Mouse (Mus musculus) central nervous system, embryonic 18 days (tissue): ENCODE results near the gene Tspan1. TPM values are rescaled to one million over a fixed set of nuclear protein-coding genes. Genes with fewer than 3 reads are reported as not detected.

Experiments used
- polyA plus RNA-seq: library from polyadenylated mRNA; depleted of rRNA; stranded (reverse); fragments of >200 nt; gene quantifications from 2 replicates; pipeline ENCODE4 v1.2.3, GENCODE M21; 2012; rRNA removed

Gene Tspan1
- polyA plus RNA-seq: 0.33 and 0.62 TPM in 2 replicates

GRCm38 (mm10) chr4:116167404-116167803, at the start of gene Tspan1:
Gene Tspan1 (minus strand): TSS chr4:116167601.

GRCm38 (mm10) chr4:116173072-116173471, 5.7 kb upstream of the Tspan1 start, which contains the start of the genes 1700042G07Rik and Gm49337:
Gene 1700042G07Rik (plus strand): TSS chr4:116173372.
Gene Gm49337 (plus strand): TSS chr4:116173384.

GRCm38 (mm10) chr4:116151238-116151637, 16.2 kb downstream of the Tspan1 start, which contains the start of gene Lurap1:
Gene Lurap1 (minus strand): TSS chr4:116151338.

GRCm38 (mm10) chr4:116123602-116124519, 43.5 kb downstream of the Tspan1 start, which contains the start of the genes Rad54l and Pomgnt1:
Gene Rad54l (minus strand): TSS chr4:116123690.
Gene Pomgnt1 (plus strand): TSS chr4:116123840.

Other genes starting within 250 kb of the Tspan1 start
- gene Dmbx1, start 227.7 kb downstream of the Tspan1 start, polyA plus RNA-seq: 2.2 and 2.4 TPM in 2 replicates
- 34.3 and 35.3 TPM in 2 replicates for gene Faah, start 149.7 kb downstream of the Tspan1 start, polyA plus RNA-seq
- gene Nsun4, start 113.7 kb downstream of the Tspan1 start, polyA plus RNA-seq: 5.9 TPM in 2 replicates
- gene Uqcrh, start 92.5 kb downstream of the Tspan1 start, polyA plus RNA-seq: 481 and 560 TPM in 2 replicates
- 45.6 and 46.0 TPM in 2 replicates for gene Lrrc41, start 92.3 kb downstream of the Tspan1 start, polyA plus RNA-seq
- 4.3 and 4.5 TPM in 2 replicates for gene Rad54l, start 43.9 kb downstream of the Tspan1 start, polyA plus RNA-seq
- gene Pomgnt1, start 43.8 kb downstream of the Tspan1 start, polyA plus RNA-seq: 78.6 and 80.4 TPM in 2 replicates
- 2.8 and 3.5 TPM in 2 replicates for gene Lurap1, start 16.3 kb downstream of the Tspan1 start, polyA plus RNA-seq
- gene 1700042G07Rik, start 5.8 kb upstream of the Tspan1 start, polyA plus RNA-seq: not detected in 2 replicates
- not detected in 2 replicates for gene Gm49337, start 5.8 kb upstream of the Tspan1 start, polyA plus RNA-seq
- 68.8 and 71.4 TPM in 2 replicates for gene Pik3r3, start 54.0 kb upstream of the Tspan1 start, polyA plus RNA-seq